Mouse (Mus musculus): ENCODE results near the gene Ddit4.

The Ddit4 gene

DNA sequence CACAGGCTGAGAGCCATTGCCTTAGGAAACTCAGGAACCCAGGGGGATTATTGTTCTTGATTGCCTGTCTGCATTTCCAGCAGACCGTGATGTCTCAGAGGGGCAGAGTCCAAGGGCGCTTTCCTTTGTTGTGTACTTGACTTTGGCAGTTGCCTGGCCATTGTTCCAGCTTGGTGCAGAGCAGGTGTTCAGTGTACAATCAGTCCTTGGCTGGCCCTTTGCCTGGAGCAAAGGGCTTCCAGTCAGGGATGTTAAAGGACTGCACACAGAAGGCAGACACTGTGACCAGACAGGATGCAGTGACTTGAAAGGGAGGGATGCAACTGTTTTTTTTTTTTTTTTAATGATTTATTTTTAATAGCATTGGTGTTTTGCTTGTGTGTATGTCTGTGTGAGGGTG lies 20.9 kb upstream of the Ddit4 start:
- DNase-seq (ENCODE audit: low read depth, low spot score) = no peak

DNA sequence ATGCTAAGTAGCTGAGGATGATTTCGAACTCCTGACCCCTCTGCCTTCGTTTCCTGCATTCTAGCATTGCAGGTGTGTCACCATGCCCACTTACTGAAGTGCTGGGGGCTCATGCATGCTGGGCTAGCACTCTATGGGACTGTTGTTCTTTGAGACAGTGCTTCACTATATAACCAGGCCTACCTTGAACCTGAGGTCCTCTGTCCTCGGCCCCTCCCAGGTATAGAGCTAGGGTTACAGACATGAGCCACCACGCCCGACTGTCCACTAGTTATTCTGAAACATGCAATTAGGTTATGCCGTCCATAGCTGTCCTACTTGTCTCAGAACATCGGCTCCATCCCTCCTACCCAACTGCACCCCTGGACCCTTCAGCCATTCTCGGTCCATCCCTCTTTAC lies 20.2 kb upstream of the Ddit4 start:
- no peak for DNase-seq (ENCODE audit: low read depth, low spot score)

- no peak for DNase-seq (ENCODE audit: low read depth, low spot score)
Measured at GRCm38 (mm10) chr10:59970450-59971062, 18.9 kb upstream of the Ddit4 start.

GRCm38 (mm10) chr10:59969821-59970449 lies 18.3 kb upstream of the Ddit4 start:
- no peak for DNase-seq (ENCODE audit: low read depth, low spot score)

DNA sequence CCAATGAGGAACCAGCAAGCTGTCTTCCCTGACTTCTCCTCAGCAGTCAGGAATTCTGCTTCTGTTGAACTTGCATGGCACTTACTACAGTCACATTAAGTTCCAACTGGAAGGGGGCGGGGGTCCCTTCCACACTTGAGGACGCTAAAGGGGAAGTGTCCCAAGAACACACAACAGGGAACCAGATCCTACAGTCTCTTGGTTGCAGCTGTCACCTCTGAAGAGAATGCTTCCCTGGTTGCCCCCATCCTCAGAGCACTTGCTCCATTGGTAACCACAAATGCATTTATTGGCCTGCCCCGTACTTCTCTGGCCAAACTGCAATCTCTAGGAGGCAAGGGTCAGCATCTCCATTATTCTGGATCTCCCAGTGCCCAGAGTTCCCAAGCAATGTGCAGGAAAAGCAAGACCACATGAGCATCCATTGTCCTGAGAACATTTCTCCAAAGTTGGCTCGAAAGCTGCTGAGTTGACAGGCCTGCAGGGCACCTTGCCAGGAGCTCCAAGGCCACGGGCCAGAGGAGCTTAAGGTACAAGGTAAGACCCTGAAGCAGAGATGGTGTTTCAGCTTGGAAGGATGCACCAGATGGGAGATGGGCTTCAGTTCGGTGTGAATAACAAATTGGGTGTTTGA lies 15.8 kb upstream of the Ddit4 start:
- no peak for DNase-seq (ENCODE audit: low read depth, low spot score)

- no peak for DNase-seq (ENCODE audit: low read depth, low spot score)
Measured at GRCm38 (mm10) chr10:59966743-59967142, 15.1 kb upstream of the Ddit4 start.

DNA sequence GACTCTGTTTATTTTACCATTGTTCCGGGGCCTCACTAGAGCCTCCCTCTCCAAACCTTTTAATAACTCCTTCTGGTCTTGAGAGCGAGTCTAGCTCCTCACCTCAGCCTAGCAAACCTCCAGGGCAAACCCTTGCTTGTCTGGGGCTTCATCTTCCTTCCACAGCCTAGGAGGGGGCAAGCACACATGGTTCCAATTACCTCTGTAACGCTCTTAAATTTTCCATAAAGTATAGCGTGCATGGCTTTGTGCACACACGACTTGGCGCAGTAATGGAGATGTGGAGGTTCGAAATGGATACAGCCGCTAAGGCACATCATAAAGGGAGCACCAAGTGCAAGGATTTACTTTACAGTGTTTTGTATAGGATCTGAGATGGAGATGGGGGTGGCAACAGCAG lies 14.2 kb upstream of the Ddit4 start:
- no peak for DNase-seq (ENCODE audit: low read depth, low spot score)

DNA sequence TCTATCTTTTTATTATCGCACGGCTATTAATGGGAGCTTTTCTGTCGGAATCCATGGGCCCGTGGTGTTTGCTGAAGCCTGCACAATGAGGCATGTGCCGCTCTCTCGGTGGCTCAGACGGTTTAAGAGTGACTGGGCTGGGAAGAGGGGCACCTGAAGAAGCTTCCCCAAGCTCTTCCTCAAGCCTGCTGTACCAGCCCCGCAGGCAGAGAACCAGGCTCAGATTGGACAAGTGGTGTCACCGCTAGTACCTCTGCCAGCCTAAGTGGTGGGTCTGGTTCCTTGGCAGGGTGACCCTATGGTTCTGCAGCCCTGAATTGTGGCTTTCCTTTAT lies 13.7 kb upstream of the Ddit4 start:
- no peak for DNase-seq (ENCODE audit: low read depth, low spot score)

- DNase-seq (ENCODE audit: low read depth, low spot score) = no peak
Measured at GRCm38 (mm10) chr10:59964504-59965361, 13.1 kb upstream of the Ddit4 start.

- no peak for DNase-seq (ENCODE audit: low read depth, low spot score)
Measured at GRCm38 (mm10) chr10:59963609-59964008, 12.0 kb upstream of the Ddit4 start.

DNA sequence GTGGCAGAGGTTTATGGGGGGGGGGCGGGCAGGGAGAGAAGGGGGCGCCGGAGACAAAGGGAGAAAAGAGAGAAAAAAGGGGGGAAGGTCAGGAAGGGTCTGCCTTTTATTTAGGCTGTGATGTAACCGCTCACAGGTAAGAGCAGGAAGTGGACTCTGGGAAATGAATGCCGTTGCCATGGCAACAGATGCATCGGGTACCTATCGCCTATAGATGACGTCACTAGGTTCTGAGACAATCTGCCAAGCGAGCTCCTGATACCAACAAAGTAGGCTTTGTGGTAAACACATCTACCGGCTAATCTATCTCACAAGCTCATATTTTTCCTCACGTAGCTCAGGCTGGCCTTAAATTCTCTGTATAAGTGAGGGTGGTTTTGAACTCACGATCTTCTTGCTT lies 7.9 kb upstream of the Ddit4 start:
- no peak for DNase-seq (ENCODE audit: low read depth, low spot score)

DNA sequence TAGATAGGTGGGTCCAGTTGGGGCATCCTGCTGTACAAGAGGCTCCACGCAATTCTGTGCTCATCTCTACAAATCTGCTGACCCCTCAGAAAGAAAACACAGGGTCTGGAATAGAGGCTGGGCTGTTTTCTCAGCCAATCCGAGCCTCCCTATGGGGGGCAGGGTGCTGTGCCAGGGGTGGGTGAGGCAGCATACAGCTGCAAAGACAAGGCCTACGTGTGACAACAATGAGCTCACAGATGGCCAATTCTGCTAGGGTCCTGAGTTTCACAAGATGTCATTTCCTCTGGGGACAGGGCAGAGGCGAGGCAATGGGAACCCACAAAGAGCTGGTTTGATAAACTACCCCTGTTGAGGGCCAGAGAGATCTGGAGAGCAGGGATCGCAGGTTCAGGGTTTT lies 6.8 kb upstream of the Ddit4 start:
- no peak for DNase-seq (ENCODE audit: low read depth, low spot score)

DNA sequence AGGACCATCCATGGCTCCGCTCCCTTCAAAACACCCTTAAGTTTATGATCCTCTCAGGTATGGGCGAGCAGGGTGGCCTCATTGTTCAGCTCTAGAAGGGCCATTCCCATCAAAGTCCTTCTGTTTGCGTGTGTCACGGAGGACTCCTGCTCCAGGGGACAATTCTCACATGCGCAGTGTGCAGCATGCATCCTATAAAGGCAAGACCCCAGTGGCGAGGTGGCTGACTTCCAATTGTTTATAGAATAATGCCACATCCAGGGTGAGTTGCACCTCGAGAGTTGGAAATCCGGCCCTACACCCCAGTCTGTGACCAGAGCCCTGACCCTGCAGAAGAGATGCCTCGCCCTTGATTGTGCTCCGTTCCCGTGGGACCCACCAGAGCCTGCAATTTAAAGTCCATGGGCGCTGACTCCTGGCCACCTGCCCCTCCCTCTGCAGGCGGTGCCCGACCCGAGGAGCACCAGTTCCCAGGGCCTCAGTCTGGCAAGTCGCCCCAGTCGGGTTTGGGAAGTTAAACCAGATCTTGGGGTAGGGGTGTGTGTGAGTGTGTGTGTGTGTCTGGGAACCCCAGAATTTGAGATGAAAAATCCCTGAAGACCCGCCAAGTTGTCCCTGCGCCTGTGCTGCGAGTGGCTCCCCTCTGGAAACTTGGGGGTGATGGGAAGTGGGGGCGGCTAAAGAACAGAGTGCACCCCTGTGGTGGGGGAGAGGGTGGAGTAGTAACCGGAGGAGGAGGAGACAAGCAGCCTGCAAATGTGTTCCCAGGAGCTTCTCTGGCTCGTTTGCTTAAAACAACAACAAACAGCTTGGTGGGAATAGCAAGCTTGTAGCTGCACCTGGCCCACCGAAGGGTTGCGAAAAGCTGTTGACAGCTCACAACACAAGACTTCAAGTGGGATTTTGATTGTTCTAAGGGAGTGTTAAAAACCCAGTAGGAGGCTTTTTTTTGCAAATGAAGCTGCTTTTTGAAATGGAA lies 5.8 kb upstream of the Ddit4 start:
- DNase-seq (ENCODE audit: low read depth, low spot score) = no peak

GRCm38 (mm10) chr10:59956681-59957080 lies 5.0 kb upstream of the Ddit4 start:
- no peak for DNase-seq (ENCODE audit: low read depth, low spot score)

DNA sequence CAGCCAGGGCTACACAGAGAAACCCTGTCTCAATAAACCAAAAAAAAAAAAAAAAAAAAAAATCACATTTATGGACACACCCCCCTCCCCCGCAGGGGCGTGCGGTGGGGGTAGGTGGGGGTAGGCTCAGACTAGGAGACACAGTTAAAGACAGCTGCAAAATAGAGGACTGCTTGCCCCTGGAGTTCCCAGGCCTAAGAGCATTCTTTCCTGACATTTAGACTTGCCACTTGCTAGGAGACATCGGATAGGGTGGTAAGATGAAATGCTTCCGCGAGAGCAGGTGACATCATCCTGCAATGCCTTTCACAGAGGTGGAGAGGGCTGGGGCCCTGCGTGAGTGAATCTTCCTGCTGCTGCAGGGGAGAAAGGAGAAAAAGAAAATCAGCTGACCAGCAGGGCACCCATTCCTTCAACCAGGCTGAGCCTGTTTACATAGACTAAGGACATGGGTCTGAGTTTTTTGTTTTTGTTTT lies 2.0 kb upstream of the Ddit4 start:
- no peak for DNase-seq (ENCODE audit: low read depth, low spot score)

GRCm38 (mm10) chr10:59952781-59953563 lies 1.3 kb upstream of the Ddit4 start:
- DNase-seq (ENCODE audit: low read depth, low spot score) = no peak

DNA sequence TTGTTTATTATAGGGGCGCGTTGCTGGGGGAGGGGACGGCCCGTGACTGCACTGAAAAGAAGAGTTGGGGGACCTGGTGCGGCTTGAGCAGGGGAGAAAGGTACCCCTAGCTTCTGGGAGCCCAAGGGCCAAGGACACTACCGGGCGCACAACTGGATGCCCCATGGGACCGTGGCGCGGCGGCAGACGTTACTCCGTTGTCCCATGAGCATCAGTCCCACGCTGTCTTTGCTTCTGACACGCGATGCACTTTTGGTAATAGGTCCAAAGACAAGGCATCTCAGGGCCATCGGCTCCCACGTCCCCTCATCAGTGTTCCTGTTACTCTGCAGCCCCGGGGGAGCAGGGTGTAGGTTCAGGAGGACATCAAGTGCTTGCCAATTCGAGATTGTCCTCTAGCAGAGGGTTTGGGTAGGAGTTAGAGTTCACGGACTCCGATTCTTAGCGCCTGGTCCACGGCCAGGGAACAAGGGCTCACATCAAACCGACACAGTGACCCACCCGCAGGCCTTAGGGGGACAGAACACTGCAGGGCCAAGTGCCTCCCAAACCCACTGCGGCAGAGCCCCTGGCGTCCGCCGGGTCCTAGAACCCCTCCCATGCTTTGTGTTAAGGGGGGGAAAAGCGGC lies 632 bp upstream of the Ddit4 start:
- DNase-seq (ENCODE audit: low read depth, low spot score) = no peak

DNA sequence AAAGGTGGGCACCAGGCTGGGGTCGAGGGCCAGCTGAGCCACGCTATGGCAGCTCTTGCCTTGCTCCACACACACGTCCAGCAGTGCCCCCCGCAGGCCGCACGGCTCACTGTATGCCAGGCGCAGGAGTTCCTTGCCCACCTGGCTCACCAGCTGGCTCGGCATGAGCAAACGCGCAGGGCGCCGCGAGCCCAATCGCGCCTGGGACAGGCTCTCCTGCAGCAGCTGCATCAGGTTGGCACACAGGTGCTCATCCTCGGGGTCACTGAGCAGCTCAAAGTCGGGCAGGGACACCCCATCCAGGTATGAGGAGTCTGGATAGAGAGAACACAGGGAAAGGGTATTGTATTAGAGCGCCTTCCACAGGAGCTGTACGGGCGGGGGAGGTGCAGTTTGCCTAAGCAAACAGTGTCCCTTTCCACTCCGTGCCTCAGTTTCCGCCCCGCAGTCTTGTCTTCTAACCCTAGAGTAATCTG lies 880 bp downstream of the Ddit4 start:
- DNase-seq (ENCODE audit: low read depth, low spot score) = no peak

GRCm38 (mm10) chr10:59949783-59950605 lies 1.6 kb downstream of the Ddit4 start:
- no peak for DNase-seq (ENCODE audit: low read depth, low spot score)

Data from WW6 (cell line).